Mouse (Mus musculus) stomach, embryonic 16.5 days (tissue): ENCODE results near the gene Vopp1. TPM values are rescaled to one million over a fixed set of nuclear protein-coding genes. Genes with fewer than 3 reads are reported as not detected.
A peak's percentile ranks its signal among the peaks of the same experiment; 100 is the strongest.

Experiments used
- ATAC-seq: fragments of 200-750 bp; cut with Nextera tagmentation; 2 replicates; pipeline ENCODE4 v1.8.0; 2017; ENCODE audit warnings: moderate number of reproducible peaks, moderate TSS enrichment; ENCODE audit not compliant: insufficient read depth, low FRiP score
- H3K27ac ChIP-seq: fragments of 300-500 bp; sonication (generic); 2 replicates; pipeline ENCODE4 v1.5.1; 2014; ENCODE audit warnings: low read length
- H3K27me3 ChIP-seq: fragments of 300-500 bp; sonication (generic); 2 replicates; pipeline ENCODE4 v1.6.1; 2014; ENCODE audit warnings: low read length, control low read depth, mixed read lengths; ENCODE audit not compliant: control insufficient read depth, insufficient read depth
- H3K36me3 ChIP-seq: fragments of 300-500 bp; sonication (generic); 2 replicates; pipeline ENCODE4 v1.6.1; 2014; ENCODE audit warnings: low read length; ENCODE audit not compliant: control insufficient read depth, insufficient read depth
- H3K4me1 ChIP-seq: fragments of 300-500 bp; sonication (generic); 2 replicates; pipeline ENCODE4 v1.6.1; 2014; ENCODE audit warnings: low read length, control low read depth, mixed read lengths; ENCODE audit not compliant: control insufficient read depth, insufficient read depth
- H3K4me2 ChIP-seq: fragments of 300-500 bp; sonication (generic); 2 replicates; pipeline ENCODE4 v1.6.1; 2014; ENCODE audit warnings: low read depth, low read length, mixed read lengths
- H3K4me3 ChIP-seq: fragments of 300-500 bp; sonication (generic); replicated peaks from 2 replicates; pipeline ENCODE4 v1.5.1; 2014; ENCODE audit warnings: mild to moderate bottlenecking, low read length
- H3K9ac ChIP-seq: fragments of 300-500 bp; sonication (generic); 2 replicates; pipeline ENCODE4 v1.6.1; 2014; ENCODE audit warnings: low read length
- H3K9me3 ChIP-seq: fragments of 300-500 bp; sonication (generic); replicated peaks from 2 replicates; pipeline ENCODE4 v1.6.1; 2016; ENCODE audit warnings: low read length, control low read depth; ENCODE audit not compliant: control insufficient read depth
- WGBS: fragments of 180-500 bp; shearing (Covaris S2); extraction: QIAGEN DNeasy Blood & Tissue Kit; methylation state at CpG from one replicate; pipeline ENCODE4 v1.1.7; 2014; 5-methylcytosine and 5-hydroxymethylcytosine counted together
- polyA plus RNA-seq: library from polyadenylated mRNA; unstranded; fragments of >200 nt; fragmentation: Nextera tagmentation; extraction: Ambion mirVana; gene quantifications from 2 replicates; pipeline ENCODE4 v1.2.1, GENCODE M21; 2015

Gene Vopp1
- polyA plus RNA-seq, 1 experiment from 2014 or later, result 48.6 TPM

DNA sequence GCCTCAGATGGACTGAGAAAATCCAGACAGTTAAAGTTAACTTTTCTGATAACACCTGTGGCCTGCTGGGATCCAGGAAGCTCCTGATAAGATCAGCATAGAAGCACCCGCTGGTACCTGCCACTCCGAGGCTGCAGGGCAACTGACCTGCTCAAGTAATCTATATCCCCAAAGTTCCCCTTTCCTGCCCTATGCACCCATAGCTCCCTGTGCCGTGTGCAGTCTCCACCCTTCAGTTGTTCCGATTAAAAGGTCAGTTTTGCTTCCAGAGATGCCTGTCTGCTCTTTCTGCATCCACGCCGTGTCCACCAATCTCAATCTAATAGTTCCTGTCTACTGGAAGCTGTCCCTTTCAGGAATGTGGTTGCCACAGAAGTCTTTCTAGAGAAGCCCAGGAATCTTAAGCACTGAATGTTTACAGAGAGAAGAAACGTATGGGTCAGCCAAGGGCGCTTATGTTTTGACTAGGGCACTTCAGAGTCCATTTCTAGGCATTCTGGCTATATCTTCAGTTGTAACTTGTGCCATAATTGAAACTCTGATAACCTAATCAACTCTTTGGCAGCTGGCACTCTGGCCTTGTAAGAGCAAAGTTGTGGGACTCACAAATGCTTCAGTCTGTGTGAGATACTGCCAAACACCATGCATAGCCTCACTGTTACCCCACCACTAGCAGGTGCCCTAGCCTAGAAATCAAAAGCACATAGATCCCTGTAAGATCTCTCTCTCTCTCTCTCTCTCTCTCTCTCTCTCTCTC lies 57.7 kb downstream of the Vopp1 start:
- no peak for ATAC-seq
- no peak overlapping the region for H3K9ac ChIP-seq
- H3K27me3 ChIP-seq, result no peaks in the 10 kb centered on the region
- H3K4me1 ChIP-seq, result peaks cover 5% of the 10 kb centered on the region
- WGBS, result 41% methylated on average over 8 of the region's 8 CpGs
- no peak overlapping the region; the same call in 1 of the 2 replicates for H3K27ac ChIP-seq
- H3K9me3 ChIP-seq, result no peaks in the 10 kb centered on the region
- no peak overlapping the region for H3K4me3 ChIP-seq
- H3K4me2 ChIP-seq, result no peak overlapping the region
- H3K36me3 ChIP-seq, result peaks cover 4% of the 10 kb centered on the region; the same call in 1 of the 2 replicates

GRCm38 (mm10) chr6:57766287-57766686 lies 58.7 kb downstream of the Vopp1 start:
- no peaks in the 10 kb centered on the region for H3K9me3 ChIP-seq
- no peak overlapping the region for H3K4me3 ChIP-seq
- H3K36me3 ChIP-seq, result peaks cover 4% of the 10 kb centered on the region; the same call in 1 of the 2 replicates
- peaks cover 5% of the 10 kb centered on the region for H3K4me1 ChIP-seq
- WGBS, result 61% methylated on average over 1 of the region's 1 CpGs
- no peak overlapping the region for H3K4me2 ChIP-seq
- no peak overlapping the region for H3K27ac ChIP-seq
- H3K27me3 ChIP-seq, result no peaks in the 10 kb centered on the region
- ATAC-seq, result peak; percentile 58
- H3K9ac ChIP-seq, result no peak overlapping the region

GRCm38 (mm10) chr6:57765095-57765878 lies 59.7 kb downstream of the Vopp1 start:
- H3K27me3 ChIP-seq, result no peaks in the 10 kb centered on the region
- H3K4me1 ChIP-seq, result peaks cover 5% of the 10 kb centered on the region
- no peak overlapping the region for H3K27ac ChIP-seq
- H3K4me2 ChIP-seq, result no peak overlapping the region
- WGBS, result 52% methylated on average over 3 of the region's 3 CpGs
- H3K9me3 ChIP-seq, result no peaks in the 10 kb centered on the region
- ATAC-seq, result no peak
- no peak overlapping the region for H3K4me3 ChIP-seq
- H3K36me3 ChIP-seq, result peaks cover 6% of the 10 kb centered on the region; the same call in 1 of the 2 replicates
- H3K9ac ChIP-seq, result no peak overlapping the region

DNA sequence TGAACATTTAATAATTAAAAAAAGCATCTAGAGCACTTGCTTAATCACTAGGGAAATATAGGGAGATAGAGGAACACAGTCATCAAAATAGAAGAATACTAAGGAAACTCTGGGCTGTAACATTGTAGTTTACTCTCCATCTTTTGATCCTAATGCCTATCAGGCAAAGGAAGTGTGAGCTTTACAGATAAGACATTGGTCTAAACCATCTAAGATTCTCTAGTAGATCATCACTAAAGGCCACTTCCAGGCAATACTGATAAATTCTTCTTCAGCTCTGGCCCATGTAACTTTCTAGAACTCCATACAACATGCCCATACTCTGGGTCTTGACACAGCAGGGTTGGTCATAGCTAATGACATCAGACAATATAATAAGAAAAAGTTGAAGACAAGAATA lies 61.9 kb downstream of the Vopp1 start:
- H3K4me2 ChIP-seq, result no peak overlapping the region
- no peaks in the 10 kb centered on the region for H3K27me3 ChIP-seq
- no peak overlapping the region for H3K9ac ChIP-seq
- peaks cover 5% of the 10 kb centered on the region for H3K4me1 ChIP-seq
- 0 out of 2 replicates have a peak, but pooled peaks cover 6% of the 10 kb centered on the region for H3K36me3 ChIP-seq
- no peaks in the 10 kb centered on the region for H3K9me3 ChIP-seq
- no peak overlapping the region for H3K27ac ChIP-seq
- H3K4me3 ChIP-seq, result no peak overlapping the region
- no peak for ATAC-seq

DNA sequence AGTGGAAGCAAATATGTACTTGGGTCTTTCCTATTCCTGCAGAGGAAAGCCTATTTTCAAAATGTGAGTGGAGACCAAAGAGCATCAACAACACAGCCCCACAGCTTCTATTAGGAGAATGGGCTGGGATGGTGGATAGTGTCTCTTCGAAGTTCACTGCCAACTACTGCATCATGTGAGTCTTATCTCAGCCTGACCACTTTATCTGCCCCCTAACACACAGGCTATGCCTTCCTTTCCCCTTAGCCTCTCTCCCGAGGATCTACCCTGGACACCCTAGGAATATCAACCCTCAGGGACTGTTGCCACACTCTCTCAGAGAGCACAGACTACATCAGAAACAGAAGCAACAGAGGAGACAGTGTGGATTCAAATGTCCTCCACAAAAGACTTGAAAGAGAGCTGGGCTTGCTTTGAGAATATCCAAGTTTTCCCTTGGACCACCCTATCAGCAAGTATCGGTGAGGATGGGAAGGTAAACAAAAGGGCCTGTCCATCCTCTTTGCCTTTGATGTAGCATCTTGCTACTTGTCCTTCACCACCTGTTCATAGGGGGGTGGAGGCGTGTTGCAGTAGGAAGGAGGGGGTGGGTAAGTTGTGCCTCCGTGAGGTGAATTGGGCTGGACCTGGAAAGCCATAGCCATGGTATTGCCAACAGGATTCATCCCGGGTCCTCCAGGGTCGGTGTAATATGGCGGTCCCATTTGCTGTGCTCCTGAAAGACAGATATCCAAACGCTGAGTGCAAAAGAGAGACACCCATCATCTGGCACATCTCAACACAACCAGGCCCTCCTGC lies 70.8 kb downstream of the Vopp1 start:
- Histone ChIP-seq H3K4me3 (no peak overlapping the region), H3K9me3 (no peaks in the 10 kb centered on the region), H3K27ac (no peak overlapping the region), H3K36me3 (no peaks in the 10 kb centered on the region), H3K4me1 (no peaks in the 10 kb centered on the region), H3K4me2 (no peak overlapping the region), H3K9ac (no peak overlapping the region), H3K27me3 (no peaks in the 10 kb centered on the region)
- 94% methylated on average over 9 of the region's 9 CpGs for WGBS
- ATAC-seq, result no peak

GRCm38 (mm10) chr6:57745748-57746129 lies 79.2 kb downstream of the Vopp1 start:
- no peaks in the 10 kb centered on the region for H3K9me3 ChIP-seq
- WGBS, result 96% methylated on average over 2 of the region's 2 CpGs
- H3K4me3 ChIP-seq, result no peak overlapping the region
- H3K4me1 ChIP-seq, result no peaks in the 10 kb centered on the region; the same call in 1 of the 2 replicates
- no peak overlapping the region for H3K27ac ChIP-seq
- H3K36me3 ChIP-seq, result no peaks in the 10 kb centered on the region
- no peak overlapping the region for H3K4me2 ChIP-seq
- no peak overlapping the region for H3K9ac ChIP-seq
- no peaks in the 10 kb centered on the region for H3K27me3 ChIP-seq
- ATAC-seq, result no peak

- WGBS, result 88% methylated on average over 4 of the region's 4 CpGs
- ATAC-seq, result peak; percentile 58; the same call in 1 of the 2 replicates
- no peak overlapping the region for H3K4me2 ChIP-seq
Observed at GRCm38 (mm10) chr6:57744974-57745747, 79.8 kb downstream of the Vopp1 start.

GRCm38 (mm10) chr6:57744123-57744522 lies 80.8 kb downstream of the Vopp1 start:
- Histone ChIP-seq H3K9me3 (no peaks in the 10 kb centered on the region), H3K36me3 (0 out of 2 replicates have a peak, but pooled peaks cover 5% of the 10 kb centered on the region), H3K9ac (no peak overlapping the region), H3K27ac (no peak overlapping the region), H3K27me3 (no peaks in the 10 kb centered on the region), H3K4me1 (no peaks in the 10 kb centered on the region; the same call in 1 of the 2 replicates), H3K4me2 (no peak overlapping the region), H3K4me3 (no peak overlapping the region)
- no peak for ATAC-seq
- WGBS, result 92% methylated on average over 2 of the region's 2 CpGs

More at GRCm38 (mm10) chr6:57744974-57745747, 79.8 kb downstream of the Vopp1 start:
- Histone ChIP-seq H3K36me3 (0 out of 2 replicates have a peak, but pooled peaks cover 1% of the 10 kb centered on the region), H3K27me3 (no peaks in the 10 kb centered on the region), H3K27ac (no peak overlapping the region), H3K4me1 (no peaks in the 10 kb centered on the region; the same call in 1 of the 2 replicates), H3K9ac (no peak overlapping the region), H3K9me3 (no peaks in the 10 kb centered on the region), H3K4me3 (no peak overlapping the region)
